Mouse (Mus musculus): Measurements from ENCODE around the gene Gar1.

The Gar1 gene

GRCm38 (mm10) chr3:129799011-129799410 lies 32.2 kb downstream of the Gar1 start:
- no peak for DNase-seq

GRCm38 (mm10) chr3:129798551-129798950 lies 32.6 kb downstream of the Gar1 start:
- no peak for DNase-seq

GRCm38 (mm10) chr3:129797341-129797740 lies 33.9 kb downstream of the Gar1 start:
- DNase-seq = no peak

GRCm38 (mm10) chr3:129793801-129794200 lies 37.4 kb downstream of the Gar1 start:
- DNase-seq = peak; percentile 19 to 42

- no peak for DNase-seq
These were observed 48.5 kb downstream of the Gar1 start for GRCm38 (mm10) chr3:129782746-129783145.

- DNase-seq = no peak
These were observed 49.8 kb downstream of the Gar1 start for GRCm38 (mm10) chr3:129781435-129781834.
